Mouse (Mus musculus): ENCODE results near the gene Cul4a. TPM values are rescaled to one million over a fixed set of nuclear protein-coding genes. Genes with fewer than 3 reads are reported as not detected.

Gene Cul4a
- total and polyA plus RNA-seq, 3 experiments = 15.6 to 27.0 (median 23.9) TPM

- H3K36me3 ChIP-seq (replicated peaks in 1 of 2; ENCODE audit: control insufficient read depth in 1 of 2, insufficient read depth in 1 of 2, low read length in 1 of 2) = peaks cover 28 to 38% of the 10 kb centered on the region in 2 experiments
- H3K9ac ChIP-seq (ENCODE audit: insufficient read depth, low read depth) = no peak overlapping the region
- no peak for DNase-seq (ENCODE audit: extremely low read depth)
- TF ChIP-seq ZNF384 (IDR thresholded peaks at IDR 0.05; ENCODE audit: low read depth, low read length) (no peak), ZKSCAN1 (IDR thresholded peaks at IDR 0.05; ENCODE audit: borderline replicate concordance, low read depth, low read length) (no peak), IRF4 (IDR thresholded peaks at IDR 0.05; ENCODE audit: low read depth, low read length) (no peak), MAX (IDR thresholded peaks at IDR 0.05; ENCODE audit: low read length) (no peak), TBP (conservative IDR thresholded peaks at IDR 0.05; ENCODE audit: low read depth, low read length) (no peak), MEF2A (IDR thresholded peaks at IDR 0.05; ENCODE audit: borderline replicate concordance, low read depth, low read length) (no peak), GABPA (IDR thresholded peaks at IDR 0.05; ENCODE audit: insufficient replicate concordance, low read depth, low read length) (no peak), ELF1 (IDR thresholded peaks at IDR 0.05; ENCODE audit: low read depth, low read length) (no peak), POLR2AphosphoS2 (IDR thresholded peaks at IDR 0.05; ENCODE audit: low read depth, low read length) (no peak), SIN3A (IDR thresholded peaks at IDR 0.05; ENCODE audit: low read length) (no peak), RAD21 (IDR thresholded peaks at IDR 0.05; ENCODE audit: low read depth, low read length) (peak; percentile 32), USF1 (IDR thresholded peaks at IDR 0.05; ENCODE audit: low read depth, low read length) (no peak), SMC3 (IDR thresholded peaks at IDR 0.05; ENCODE audit: low read depth, low read length) (no peak), NRF1 (IDR thresholded peaks at IDR 0.05; ENCODE audit: low read depth, low read length) (no peak), KAT2A (IDR thresholded peaks at IDR 0.05; ENCODE audit: insufficient replicate concordance, low read length) (no peak), CTCF (conservative IDR thresholded peaks at IDR 0.05 in 1 of 2, IDR thresholded peaks at IDR 0.05 in 1 of 2; ENCODE audit: low read depth in 2 of 2, low read length in 2 of 2) (peak in 1 of 2 experiments; percentile 41; a peak in 2 of 4 replicates)
- no peaks in the 10 kb centered on the region for H3K79me2 ChIP-seq (replicated peaks; ENCODE audit: control insufficient read depth, extremely low read depth, insufficient read depth, poor library complexity, severe bottlenecking)
- no peak overlapping the region for H3K4me3 ChIP-seq (replicated peaks in 1 of 3; ENCODE audit: low read depth in 2 of 3, low read length in 2 of 3, poor library complexity in 1 of 3)
- in situ Hi-C loops (cut with MboI; ENCODE audit: low pct_ligation_motif_present, low pct_unique_long_range_greater_than_20kb, low sequenced_read_pairs) (no loop called here), dilution Hi-C loops (cut with MboI; ENCODE audit: extremely low pct_ligation_motif_present, extremely low pct_unique_long_range_greater_than_20kb, low sequenced_read_pairs) (no loop called here)
- no peaks in the 10 kb centered on the region for H3K9me3 ChIP-seq (replicated peaks; ENCODE audit: low read length)
- peaks cover 2% of the 10 kb centered on the region for H3K27me3 ChIP-seq (replicated peaks)
- H3K4me2 ChIP-seq (ENCODE audit: insufficient read depth, low read depth, poor library complexity, severe bottlenecking) = no peak overlapping the region
- H3K27ac ChIP-seq (ENCODE audit: insufficient read depth, low read depth) = no peak overlapping the region
- H3K4me1 ChIP-seq (ENCODE audit: control insufficient read depth in 1 of 2, insufficient read depth in 2 of 2) = peaks cover 0 to under 1% of the 10 kb centered on the region in 2 experiments; a peak in 1 of 4 replicates
Observed at GRCm38 (mm10) chr8:13149287-13149686, 43.9 kb downstream of the Cul4a start.

- dilution Hi-C loops (cut with MboI; ENCODE audit: extremely low pct_ligation_motif_present, extremely low pct_unique_long_range_greater_than_20kb, low sequenced_read_pairs) = no loop called here
- Histone ChIP-seq H3K27ac (ENCODE audit: insufficient read depth, low read depth) (no peak overlapping the region), H3K27me3 (replicated peaks) (peaks cover 2% of the 10 kb centered on the region), H3K79me2 (replicated peaks; ENCODE audit: control insufficient read depth, extremely low read depth, insufficient read depth, poor library complexity, severe bottlenecking) (no peaks in the 10 kb centered on the region), H3K9ac (ENCODE audit: insufficient read depth, low read depth) (no peak overlapping the region), H3K4me2 (ENCODE audit: insufficient read depth, low read depth, poor library complexity, severe bottlenecking) (no peak overlapping the region), H3K4me1 (ENCODE audit: control insufficient read depth in 1 of 2, insufficient read depth in 2 of 2) (peaks cover 2 to 5% of the 10 kb centered on the region in 2 experiments; a peak in 2 of 4 replicates), H3K36me3 (replicated peaks in 1 of 2; ENCODE audit: control insufficient read depth in 1 of 2, insufficient read depth in 1 of 2, low read length in 1 of 2) (peaks cover 22 to 33% of the 10 kb centered on the region in 2 experiments), H3K9me3 (replicated peaks; ENCODE audit: low read length) (no peaks in the 10 kb centered on the region), H3K4me3 (replicated peaks in 1 of 3; ENCODE audit: low read depth in 2 of 3, low read length in 2 of 3, poor library complexity in 1 of 3) (no peak overlapping the region)
- DNase-seq (ENCODE audit: extremely low read depth) = no peak
- TF ChIP-seq SIN3A (IDR thresholded peaks at IDR 0.05; ENCODE audit: low read length) (no peak), POLR2AphosphoS2 (IDR thresholded peaks at IDR 0.05; ENCODE audit: low read depth, low read length) (no peak), ETS1 (conservative IDR thresholded peaks at IDR 0.05; ENCODE audit: low read depth, low read length) (no peak), RAD21 (IDR thresholded peaks at IDR 0.05; ENCODE audit: low read depth, low read length) (no peak)
- in situ Hi-C loops (cut with MboI; ENCODE audit: low pct_ligation_motif_present, low pct_unique_long_range_greater_than_20kb, low sequenced_read_pairs) = no loop called here
Observed at GRCm38 (mm10) chr8:13149866-13150265, 44.4 kb downstream of the Cul4a start.

Measured in CH12.LX (cell line).